ENCODE assay signal across 8 mouse cellular contexts in genomic region chr2:152167851-152168290, GRCm38 (mm10). TPM values are rescaled to one million over a fixed set of nuclear protein-coding genes. Genes with fewer than 3 reads are reported as not detected.
DNase-seq lines count a peak whose midpoint lies in the region; ATAC-seq and TF ChIP-seq lines count a peak whose summit lies in the region.

No protein-coding gene starts in this region.

- peaks cover 13% of the 10 kb centered on the region for H3K4me1 ChIP-seq in embryonic facial prominence, embryonic 10.5 days
- H3K4me1 ChIP-seq in midbrain, embryonic 14.5 days (ENCODE audit: control insufficient read depth, insufficient read depth, low read length) = peaks cover 3% of the 10 kb centered on the region; the same call in 1 of the 2 replicates
- H3K4me1 ChIP-seq in intestine, postnatal 0 days (replicated peaks; ENCODE audit: control insufficient read depth, insufficient read depth, low read length) = no peaks in the 10 kb centered on the region

- no peaks in the 10 kb centered on the region for H3K27me3 ChIP-seq in embryonic facial prominence, embryonic 10.5 days (replicated peaks; ENCODE audit: low read depth, poor library complexity, severe bottlenecking)
- no peaks in the 10 kb centered on the region for H3K27me3 ChIP-seq in midbrain, embryonic 14.5 days (ENCODE audit: control insufficient read depth, insufficient read depth, low read length)
- no peaks in the 10 kb centered on the region for H3K27me3 ChIP-seq in intestine, postnatal 0 days (replicated peaks; ENCODE audit: control insufficient read depth, insufficient read depth, low read length)

- 0 out of 2 replicates have a peak overlapping the region, but pooled peaks have one; percentile 1 for H3K27ac ChIP-seq in embryonic facial prominence, embryonic 10.5 days (replicated peaks)
- peak overlapping the region; percentile 41; the same call in 1 of the 2 replicates for H3K27ac ChIP-seq in midbrain, embryonic 14.5 days (replicated peaks; ENCODE audit: low read depth, low read length)
- no peak overlapping the region for H3K27ac ChIP-seq in intestine, postnatal 0 days (ENCODE audit: low read depth, low read length)

- no peak overlapping the region for H3K4me3 ChIP-seq in embryonic facial prominence, embryonic 10.5 days
- no peak overlapping the region for H3K4me3 ChIP-seq in midbrain, embryonic 14.5 days (replicated peaks; ENCODE audit: low read depth, low read length)
- H3K4me3 ChIP-seq in intestine, postnatal 0 days (ENCODE audit: low read depth, low read length) = no peak overlapping the region

- no peak overlapping the region for H3K9ac ChIP-seq in midbrain, embryonic 14.5 days (replicated peaks; ENCODE audit: low read length)
- H3K9ac ChIP-seq in intestine, postnatal 0 days (ENCODE audit: low read depth, low read length) = no peak overlapping the region

- H3K36me3 ChIP-seq in embryonic facial prominence, embryonic 10.5 days (replicated peaks) = no peaks in the 10 kb centered on the region
- no peaks in the 10 kb centered on the region for H3K36me3 ChIP-seq in midbrain, embryonic 14.5 days (ENCODE audit: control insufficient read depth, insufficient read depth, low read length)
- H3K36me3 ChIP-seq in intestine, postnatal 0 days (ENCODE audit: control insufficient read depth, insufficient read depth) = no peaks in the 10 kb centered on the region

- DNase-seq in embryonic facial prominence, embryonic 10.5 days (ENCODE audit: low spot score) = peak; percentile 68
- peak; percentile 48 for DNase-seq in forelimb bud, embryonic 11.5 days (ENCODE audit: low read depth, low spot score)
- peak; percentile 63 to 69 for DNase-seq in layer of hippocampus, postnatal 10 days (ENCODE audit: low spot score in 2 of 2)
- peak; percentile 80 for DNase-seq in midbrain, embryonic 14.5 days
- no peak for DNase-seq in thymus, postnatal 36 days

- H3K9me3 ChIP-seq in embryonic facial prominence, embryonic 10.5 days = no peaks in the 10 kb centered on the region
- H3K9me3 ChIP-seq in midbrain, embryonic 14.5 days (ENCODE audit: control insufficient read depth, low read length) = no peaks in the 10 kb centered on the region
- no peaks in the 10 kb centered on the region for H3K9me3 ChIP-seq in intestine, postnatal 0 days (ENCODE audit: control insufficient read depth)

- 43% methylated on average over 8 of the region's 8 CpGs for WGBS in embryonic facial prominence, embryonic 10.5 days
- WGBS in midbrain, embryonic 14.5 days = 15% methylated on average over 8 of the region's 8 CpGs
- 55% methylated on average over 8 of the region's 8 CpGs for WGBS in intestine, postnatal 0 days

- H3K4me2 ChIP-seq in midbrain, embryonic 14.5 days (ENCODE audit: low read length) = no peak overlapping the region
- H3K4me2 ChIP-seq in intestine, postnatal 0 days (replicated peaks; ENCODE audit: low read depth) = no peak overlapping the region

- TF ChIP-seq CTCF in intestine, postnatal 0 days (IDR thresholded peaks at IDR 0.05; ENCODE audit: low read depth) = no peak

- peak; percentile 76 to 88 for ATAC-seq in hematopoietic stem cell, adult 5-6 weeks (replicated peaks in 1 of 2; ENCODE audit: insufficient read depth in 1 of 2, low FRiP score in 2 of 2, low TSS enrichment in 1 of 2, low read depth in 1 of 2, poor library complexity in 2 of 2, severe bottlenecking in 2 of 2)
- no peak for ATAC-seq in midbrain, embryonic 14.5 days (ENCODE audit: low FRiP score, low TSS enrichment)
- no peak for ATAC-seq in megakaryocyte, adult 5-6 weeks (ENCODE audit: poor library complexity, severe bottlenecking)
- ATAC-seq in intestine, postnatal 0 days = no peak

RNA-seq across cellular contexts. Expression of gene Tcf15, which starts 24.5 kb away (rescaled TPM):
- polyA plus RNA-seq in embryonic facial prominence, embryonic 10.5 days (2016; fragmentation: Nextera tagmentation; extraction: Ambion mirVana) = 9.2 and 10.3 TPM in 2 replicates
- 4.3 and 10.6 TPM in 2 replicates for total RNA-seq in hematopoietic stem cell, adult 5-6 weeks (2017)
- total RNA-seq in layer of hippocampus, postnatal 10 days (2021) = 1 to 10 TPM; 3.0 to 3.4 TPM
- polyA plus RNA-seq in midbrain, embryonic 14.5 days (2014; fragmentation: Nextera tagmentation; extraction: Ambion mirVana) = 0.76 and 0.96 TPM in 2 replicates
- total RNA-seq in megakaryocyte, adult 5-6 weeks (2015) = not detected in 2 replicates
- total RNA-seq in megakaryocyte, adult 5-6 weeks (2017) = not detected in 2 replicates
- 3.2 and 4.5 TPM in 2 replicates for polyA plus RNA-seq in intestine, postnatal 0 days (2015; fragmentation: Nextera tagmentation; extraction: Ambion mirVana)

RNA-seq across cellular contexts. Expression of gene Csnk2a1, which starts 58.8 kb away (rescaled TPM):
- polyA plus RNA-seq in embryonic facial prominence, embryonic 10.5 days (2016; fragmentation: Nextera tagmentation; extraction: Ambion mirVana) = 77.8 and 82.6 TPM in 2 replicates
- 138 and 169 TPM in 2 replicates for total RNA-seq in hematopoietic stem cell, adult 5-6 weeks (2017)
- 100 to 1,000 TPM; 112 to 127 TPM for total RNA-seq in layer of hippocampus, postnatal 10 days (2021)
- 164 and 229 TPM in 2 replicates for polyA plus RNA-seq in midbrain, embryonic 14.5 days (2014; fragmentation: Nextera tagmentation; extraction: Ambion mirVana)
- 53.9 and 60.9 TPM in 2 replicates for total RNA-seq in megakaryocyte, adult 5-6 weeks (2015)
- 95.3 and 105 TPM in 2 replicates for total RNA-seq in megakaryocyte, adult 5-6 weeks (2017)
- 74.7 and 83.2 TPM in 2 replicates for polyA plus RNA-seq in intestine, postnatal 0 days (2015; fragmentation: Nextera tagmentation; extraction: Ambion mirVana)

Comparison
In these comparisons a context has a peak if more than half of its experiments do, and no peak if none do; other contexts are left out.
1. DNase-seq: peak in embryonic facial prominence, embryonic 10.5 days (single experiment), forelimb bud, embryonic 11.5 days (single experiment), layer of hippocampus, postnatal 10 days (2 of 2) and midbrain, embryonic 14.5 days (single experiment); none in thymus, postnatal 36 days (0 of 2).
2. ATAC-seq: peak in hematopoietic stem cell, adult 5-6 weeks (2 of 2); none in midbrain, embryonic 14.5 days (single experiment), megakaryocyte, adult 5-6 weeks (single experiment) and intestine, postnatal 0 days (single experiment).